Mouse (Mus musculus): ENCODE results near the gene Fgfr2.

The Fgfr2 gene

DNA sequence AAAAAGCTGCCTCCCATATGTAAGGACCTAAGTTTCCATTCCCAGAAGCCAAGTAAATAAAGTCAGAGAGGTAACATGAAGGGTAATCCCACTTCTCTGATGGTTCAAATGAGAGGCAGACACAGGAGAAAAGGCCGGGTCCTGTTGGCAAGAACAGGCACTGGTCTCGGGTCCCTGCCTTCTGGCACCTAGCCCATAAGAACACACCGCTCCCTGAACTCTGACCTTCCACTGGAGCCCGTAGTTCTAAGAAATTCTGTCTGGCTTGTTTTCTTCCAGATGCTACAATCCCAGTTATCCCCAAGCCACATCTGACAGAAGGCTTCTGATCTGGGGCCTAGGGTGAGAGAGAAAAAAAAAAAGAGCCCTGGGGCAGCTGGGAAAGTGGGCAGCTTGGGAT lies 34.7 kb downstream of the Fgfr2 start:
- no peak for DNase-seq (ENCODE audit: low read depth, low spot score)

DNA sequence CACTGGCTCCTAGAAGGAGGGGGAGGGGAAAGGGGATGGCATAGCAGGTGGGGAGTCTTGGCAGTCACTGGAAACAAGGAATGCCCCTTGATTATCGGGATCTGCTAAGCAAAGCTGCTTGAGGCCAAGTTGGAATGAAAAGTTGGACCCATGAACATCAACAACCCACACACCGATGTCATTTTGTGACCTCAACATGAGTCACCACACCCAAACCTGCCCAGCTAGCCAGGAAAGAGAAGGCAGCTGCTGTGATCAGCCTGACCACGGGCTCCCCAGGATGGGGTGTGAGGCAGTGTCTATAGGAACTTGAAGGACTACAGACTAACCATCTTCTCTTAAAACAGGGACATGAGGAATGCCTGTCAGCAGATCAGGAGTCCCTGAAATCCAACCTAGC lies 37.7 kb downstream of the Fgfr2 start:
- DNase-seq (ENCODE audit: low read depth, low spot score) = no peak

DNA sequence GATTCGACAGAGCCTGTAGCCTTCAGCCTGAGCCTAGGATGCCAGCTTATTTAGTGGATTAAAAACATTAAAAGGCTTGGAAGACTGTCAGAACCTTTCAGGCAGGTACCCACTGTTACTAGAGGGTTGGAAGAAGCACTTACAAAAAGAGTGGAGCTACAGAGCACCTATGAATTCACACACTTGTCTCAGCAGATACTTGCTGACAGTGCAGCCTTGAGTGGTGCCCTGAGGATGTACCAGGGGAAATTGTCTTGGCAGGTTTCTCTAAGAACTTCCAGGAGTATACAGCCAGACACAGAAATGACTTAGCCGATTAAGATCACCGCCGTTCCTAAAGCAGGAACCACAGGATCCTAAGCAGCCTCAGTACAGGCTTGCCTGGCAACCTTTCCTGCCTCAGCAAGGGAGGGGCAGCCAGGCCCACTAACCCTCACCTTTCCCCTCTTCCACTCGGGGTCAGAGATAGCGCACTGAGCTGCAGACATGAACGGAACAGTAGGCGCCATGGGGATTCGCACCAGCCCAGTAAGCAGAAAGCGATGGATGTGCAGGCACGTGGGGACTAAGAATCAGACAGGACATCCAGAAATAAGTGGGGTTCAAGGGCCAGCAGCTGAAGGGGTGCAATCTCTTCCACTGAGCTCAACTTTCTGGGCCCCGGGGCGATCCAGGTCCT lies 39.1 kb downstream of the Fgfr2 start:
- no peak for DNase-seq (ENCODE audit: low read depth, low spot score)

DNA sequence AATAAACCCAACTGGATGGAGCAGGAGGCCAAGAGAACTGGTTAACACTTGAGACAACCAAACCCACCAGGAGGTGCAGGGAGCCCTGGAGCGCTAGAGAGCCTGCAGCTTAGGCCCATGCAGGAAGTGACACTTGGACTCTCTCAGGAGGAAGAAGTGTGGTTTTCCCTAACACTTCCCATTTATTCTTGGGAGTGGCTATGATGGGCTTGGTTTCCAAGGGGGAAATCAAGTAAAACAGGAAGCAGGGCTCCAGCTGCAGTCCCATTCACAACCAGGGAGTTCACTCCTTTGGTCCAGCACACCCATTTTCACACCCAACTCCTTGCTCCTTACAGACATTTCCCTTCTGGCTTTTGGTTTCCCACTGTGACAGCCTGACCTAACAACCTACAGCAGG lies 44.2 kb downstream of the Fgfr2 start:
- DNase-seq (ENCODE audit: low read depth, low spot score) = no peak

DNA sequence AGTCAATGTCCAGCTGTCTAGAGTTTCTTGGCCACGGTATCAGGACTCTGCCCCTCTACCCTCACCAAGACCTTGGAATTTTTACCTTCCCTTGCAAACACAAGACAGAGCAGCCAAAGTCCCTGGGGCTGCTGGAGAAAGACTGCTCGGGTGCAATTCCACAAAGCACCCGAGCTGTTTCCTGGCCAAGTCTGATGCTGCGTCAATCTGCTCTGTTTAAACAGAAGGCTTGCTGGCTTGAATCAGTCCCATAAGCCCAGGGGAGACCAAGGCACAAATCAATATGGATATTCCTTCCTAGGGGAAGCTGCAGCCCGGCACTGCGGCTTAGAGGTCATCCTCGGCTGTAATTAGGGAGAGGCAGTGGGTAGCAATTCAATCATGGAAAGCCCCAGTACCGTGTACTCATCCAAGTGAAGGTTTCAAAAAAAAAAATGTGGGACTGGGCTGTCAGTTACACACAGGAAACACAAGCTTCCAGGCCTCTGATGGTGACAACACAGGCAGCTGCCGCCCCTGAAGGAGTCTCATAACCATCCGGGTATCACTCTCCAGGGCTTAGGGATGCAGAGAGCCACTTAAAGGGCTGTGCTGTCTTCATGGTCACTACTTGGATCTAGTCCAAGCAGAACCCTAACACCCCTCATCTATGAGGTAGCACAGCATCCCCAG lies 48.6 kb downstream of the Fgfr2 start:
- DNase-seq (ENCODE audit: low read depth, low spot score) = no peak

DNA sequence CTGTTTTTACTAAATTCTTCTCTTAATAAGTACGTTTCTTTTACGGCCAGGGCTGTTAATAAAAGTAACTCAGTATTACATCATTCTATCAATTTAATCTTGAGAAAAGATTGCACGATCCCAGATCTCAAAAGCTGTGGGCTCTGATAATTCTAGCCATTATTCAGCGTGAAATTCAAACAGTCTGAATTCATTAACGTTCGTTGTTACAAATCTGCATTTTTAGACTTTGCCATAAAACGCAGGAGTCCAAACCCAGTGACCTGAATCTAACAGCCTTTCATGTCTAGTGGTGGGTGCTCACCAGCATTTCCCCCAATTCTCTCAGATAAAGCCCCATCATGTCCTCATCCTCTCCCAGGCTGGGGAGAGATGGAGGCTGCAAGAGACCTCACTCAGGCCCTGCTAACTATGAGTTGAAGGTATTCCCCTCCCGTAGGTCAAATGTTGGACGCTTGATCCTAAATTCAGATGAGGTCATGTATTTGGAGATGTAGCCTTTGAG lies 50.0 kb downstream of the Fgfr2 start:
- no peak for DNase-seq (ENCODE audit: low read depth, low spot score)

DNA sequence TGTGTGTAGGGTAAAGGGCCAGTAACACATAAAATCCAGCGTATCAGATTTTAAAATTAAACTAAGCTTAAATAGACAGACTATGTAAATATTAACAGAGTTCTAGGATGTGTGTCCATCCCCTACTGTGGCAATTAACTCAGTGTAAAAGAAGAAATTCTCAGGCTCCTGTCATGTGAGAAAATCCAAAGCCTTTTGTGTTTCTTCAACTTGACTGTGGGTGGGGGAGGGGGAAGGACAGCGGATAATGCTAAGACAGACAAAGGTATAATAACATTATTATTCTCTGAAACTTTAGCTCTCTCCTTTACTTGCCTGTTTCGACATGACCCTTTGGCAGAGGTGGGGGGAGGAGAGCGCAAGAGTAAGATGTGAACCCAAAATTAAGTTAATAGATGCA lies 50.6 kb downstream of the Fgfr2 start:
- no peak for DNase-seq (ENCODE audit: low read depth, low spot score)

DNA sequence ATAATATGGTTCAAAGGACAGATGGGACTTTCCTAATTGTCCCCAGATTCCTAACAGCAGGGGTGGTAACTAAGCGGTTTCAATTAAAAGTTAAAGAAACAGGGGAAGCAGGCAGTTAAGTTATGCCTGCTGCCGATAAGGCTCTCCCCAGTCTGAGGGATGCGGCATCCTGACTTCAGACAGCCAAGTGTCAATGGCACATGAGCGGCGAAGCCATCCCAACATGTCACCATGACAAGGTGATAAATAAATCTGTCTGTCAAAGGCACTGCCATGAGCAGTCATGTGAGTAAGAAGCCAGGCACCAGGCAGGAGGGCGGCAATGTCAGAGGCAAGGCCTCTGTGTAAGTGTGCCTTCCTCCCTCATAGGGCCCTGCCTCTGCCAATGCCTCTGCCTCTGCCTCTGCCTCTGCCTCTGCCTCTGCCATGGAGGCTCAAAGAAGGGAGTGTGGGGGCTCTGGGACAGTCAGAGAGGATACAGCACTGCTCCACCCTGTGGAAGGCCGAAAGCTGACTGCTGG lies 55.8 kb downstream of the Fgfr2 start:
- no peak for DNase-seq (ENCODE audit: low read depth, low spot score)

DNA sequence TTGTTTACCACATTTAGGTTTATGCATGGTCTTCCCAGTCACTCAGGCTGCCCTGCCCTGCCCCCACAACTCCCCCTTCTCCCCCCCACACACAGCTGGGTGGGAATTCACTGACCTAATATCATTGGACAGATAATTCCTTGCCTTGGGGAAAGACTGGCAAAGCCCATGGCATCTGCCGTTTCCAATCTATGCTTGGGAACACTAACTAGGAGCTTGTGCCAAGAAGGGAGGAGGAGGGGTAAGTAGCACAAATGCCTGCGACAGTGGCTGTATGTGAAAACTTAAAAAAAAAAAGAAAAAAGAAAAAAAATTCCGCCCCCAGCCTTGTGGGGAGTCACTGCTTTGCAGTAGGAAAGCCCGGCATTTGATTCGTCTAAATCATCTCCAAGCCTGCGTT lies 56.4 kb downstream of the Fgfr2 start:
- DNase-seq (ENCODE audit: low read depth, low spot score) = peak; percentile 52

DNA sequence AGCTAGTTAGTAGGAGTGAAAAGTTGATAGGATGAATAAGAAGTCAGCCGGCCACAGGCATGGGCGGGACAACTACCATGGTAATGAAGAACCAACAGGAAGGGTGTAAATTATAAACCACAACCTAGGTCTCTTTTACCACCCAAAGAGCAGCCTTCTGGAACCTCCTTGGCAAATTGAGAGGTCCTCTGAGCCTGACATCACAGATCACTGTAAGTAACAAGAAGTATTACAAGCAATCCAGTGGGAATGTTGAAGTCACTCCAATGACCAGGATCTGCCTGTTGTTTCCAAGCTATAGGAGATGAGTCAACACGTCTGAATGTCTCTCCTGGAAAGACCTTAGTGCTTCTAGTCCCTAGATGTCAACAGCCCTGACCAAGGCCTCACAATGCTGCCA lies 61.1 kb downstream of the Fgfr2 start:
- no peak for DNase-seq (ENCODE audit: low read depth, low spot score)

DNA sequence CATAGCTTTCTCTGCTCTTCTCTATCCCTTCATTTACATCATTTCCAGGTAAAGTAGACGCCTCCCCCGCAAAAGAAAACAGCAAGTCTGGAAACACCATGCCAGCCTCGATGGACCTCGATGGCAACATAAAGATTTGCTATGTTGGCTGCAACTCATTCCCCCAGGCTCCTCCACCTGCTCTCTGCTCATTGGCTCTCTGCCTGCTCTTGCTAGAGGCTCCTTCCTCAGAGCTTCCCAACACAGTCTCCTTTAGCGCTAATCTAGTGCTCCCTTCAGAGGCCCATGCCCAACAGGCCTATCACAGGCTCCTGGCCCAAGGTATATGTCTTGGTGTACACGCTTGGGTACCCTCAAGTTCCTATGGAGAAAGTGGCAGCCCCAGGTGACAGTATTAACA lies 63.0 kb downstream of the Fgfr2 start:
- DNase-seq (ENCODE audit: low read depth, low spot score) = no peak

DNA sequence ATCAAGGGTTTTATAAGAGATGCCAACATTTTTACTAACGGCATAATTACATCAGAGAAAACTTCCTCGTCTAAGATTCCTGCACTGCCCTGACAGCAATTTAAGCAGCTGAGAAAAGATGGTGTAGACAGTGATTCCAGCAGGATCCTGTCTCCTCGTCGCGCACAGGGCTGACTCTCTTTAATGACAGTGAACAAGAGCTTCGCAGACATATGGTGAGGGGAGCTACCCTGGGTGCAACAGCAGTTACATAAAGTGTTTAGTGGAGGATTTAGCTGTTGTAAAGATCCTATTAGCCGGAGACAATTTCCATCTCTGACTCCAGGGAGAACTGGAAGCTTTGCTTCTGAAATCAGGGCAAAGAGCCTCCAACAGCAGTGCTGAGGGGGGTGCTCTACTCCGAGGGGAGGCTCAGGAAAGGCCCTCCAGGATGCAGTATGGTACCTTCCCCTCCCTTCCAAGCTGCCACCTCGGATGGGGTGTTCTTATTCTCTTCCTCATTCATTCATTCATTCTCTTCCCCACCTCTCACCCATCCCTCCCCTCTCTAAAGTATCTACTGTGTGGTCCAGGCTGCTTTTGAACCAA lies 63.5 kb downstream of the Fgfr2 start:
- DNase-seq (ENCODE audit: low read depth, low spot score) = no peak

DNA sequence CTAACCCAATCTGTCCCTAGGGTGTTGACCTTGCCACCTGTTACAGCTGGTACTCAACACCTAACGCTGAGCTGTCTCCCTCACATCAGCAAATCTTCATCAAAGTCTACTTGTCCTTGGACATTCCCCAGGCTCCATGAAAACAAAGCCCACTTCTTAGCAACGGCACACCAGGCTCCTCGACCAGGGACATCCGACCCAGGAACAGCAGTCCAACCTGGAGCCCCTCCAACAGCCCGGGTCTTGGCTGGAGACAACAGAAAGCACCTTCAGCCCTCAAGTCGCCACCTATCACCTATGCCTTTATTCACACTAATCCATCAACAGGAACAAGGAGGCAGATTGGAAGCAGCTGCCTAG lies 64.0 kb downstream of the Fgfr2 start:
- DNase-seq (ENCODE audit: low read depth, low spot score) = no peak

DNA sequence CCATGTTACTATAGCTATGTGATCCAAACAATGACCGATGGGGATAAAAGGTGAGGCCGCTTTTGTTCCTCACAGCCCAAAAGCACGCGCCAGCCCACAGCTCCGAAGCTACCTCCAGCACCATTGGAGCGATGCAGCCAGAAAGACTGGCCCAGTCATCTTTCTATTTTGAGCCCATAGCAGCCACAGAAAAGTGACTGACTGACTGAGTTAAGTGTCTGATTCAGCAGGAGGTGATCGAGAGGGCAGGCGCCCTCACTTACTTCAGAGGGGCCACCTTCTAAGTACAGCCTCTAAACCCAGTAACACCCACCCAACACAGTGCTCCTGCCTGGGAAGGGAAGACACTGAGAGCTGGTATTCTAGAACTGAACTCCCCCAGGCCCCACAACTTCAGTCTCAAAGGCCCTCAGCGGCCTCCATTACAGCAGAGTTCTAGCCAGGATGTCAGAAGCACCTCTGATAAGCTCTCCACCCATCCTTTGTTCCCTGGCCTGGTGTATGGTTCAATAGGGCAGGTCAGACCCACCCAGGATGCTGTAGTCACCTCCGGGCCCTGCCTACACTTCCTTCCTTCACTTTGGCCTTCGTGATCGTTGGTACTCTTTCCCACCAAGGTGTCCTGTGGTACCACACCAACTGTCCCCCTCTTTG lies 64.5 kb downstream of the Fgfr2 start:
- DNase-seq (ENCODE audit: low read depth, low spot score) = no peak

DNA sequence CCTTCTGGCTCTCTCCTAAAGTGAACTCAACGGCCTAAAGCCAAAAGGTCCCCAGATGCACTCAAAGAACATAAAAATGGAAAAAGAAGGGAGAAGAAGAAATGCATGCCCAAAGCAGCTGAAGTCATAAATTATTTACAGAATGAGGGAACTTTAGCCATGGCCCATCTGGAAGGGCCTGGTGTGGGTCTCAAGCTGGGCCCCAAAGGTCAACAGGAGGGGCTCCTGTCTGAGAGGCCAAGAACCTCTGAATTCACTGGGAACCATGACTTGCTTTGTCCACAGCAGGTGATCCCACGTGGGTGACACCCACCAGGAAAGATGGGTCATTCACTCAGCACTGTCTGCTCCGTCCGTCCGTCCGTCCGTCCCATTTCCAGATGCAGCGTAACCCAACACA lies 66.2 kb downstream of the Fgfr2 start:
- DNase-seq (ENCODE audit: low read depth, low spot score) = no peak

DNA sequence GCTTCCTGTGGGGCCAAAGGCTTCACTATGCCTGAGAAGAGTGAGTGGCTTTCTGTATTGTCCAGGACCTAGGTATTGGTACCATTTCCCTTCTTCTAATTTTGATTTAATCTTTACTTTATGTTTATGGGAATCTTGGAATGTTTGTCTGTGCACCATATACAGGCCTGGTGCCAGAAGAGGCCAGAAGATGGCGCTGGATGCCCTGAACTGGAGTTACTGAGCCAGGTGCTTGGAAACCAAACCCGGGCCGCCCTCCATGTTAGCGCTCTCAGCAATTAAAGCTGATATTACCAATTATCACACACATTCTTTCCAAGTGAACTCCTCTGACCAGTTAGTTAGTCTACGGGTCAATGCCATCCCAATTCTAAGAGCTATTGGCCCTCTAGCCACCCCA lies 68.7 kb downstream of the Fgfr2 start:
- no peak for DNase-seq (ENCODE audit: low read depth, low spot score)

DNA sequence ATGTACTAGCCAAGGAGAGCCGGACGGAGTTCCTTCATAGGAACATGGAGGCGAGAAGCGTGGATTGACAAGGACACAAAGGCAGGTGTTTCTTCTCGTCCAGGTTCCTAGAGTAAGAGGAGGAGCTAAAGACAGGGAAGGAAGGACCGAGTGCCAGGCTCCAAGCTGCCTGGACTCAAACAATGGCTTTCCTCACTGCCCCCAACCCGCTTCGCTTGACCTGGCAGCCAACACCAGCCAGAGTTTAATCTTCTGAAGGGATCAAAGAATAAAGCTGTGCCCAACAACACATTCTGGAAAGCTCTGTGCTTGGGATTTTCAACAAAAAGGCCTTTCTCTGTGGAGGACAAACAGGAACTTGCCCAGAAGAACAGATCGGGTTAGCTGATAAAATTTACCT lies 69.4 kb downstream of the Fgfr2 start:
- DNase-seq (ENCODE audit: low read depth, low spot score) = no peak

DNA sequence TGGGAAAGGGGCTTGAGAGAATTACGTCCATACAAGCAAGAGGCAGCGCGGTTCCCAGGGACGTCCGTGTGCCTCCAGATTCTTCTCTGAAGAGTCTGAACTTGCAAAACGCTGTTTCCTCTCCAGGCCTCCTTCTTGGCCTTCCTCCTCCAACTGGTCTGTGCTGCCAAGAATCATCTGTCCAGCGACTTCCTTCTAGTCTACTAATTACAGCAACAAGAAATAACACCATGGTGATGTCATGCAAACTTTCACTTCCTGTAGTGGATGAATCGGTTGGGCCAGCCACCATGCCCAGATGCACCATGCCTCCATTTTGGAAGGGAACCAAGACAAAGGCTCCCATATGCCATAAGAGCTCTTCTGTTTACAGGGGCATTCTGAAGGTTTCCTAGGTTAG lies 70.3 kb downstream of the Fgfr2 start:
- DNase-seq (ENCODE audit: low read depth, low spot score) = no peak

DNA sequence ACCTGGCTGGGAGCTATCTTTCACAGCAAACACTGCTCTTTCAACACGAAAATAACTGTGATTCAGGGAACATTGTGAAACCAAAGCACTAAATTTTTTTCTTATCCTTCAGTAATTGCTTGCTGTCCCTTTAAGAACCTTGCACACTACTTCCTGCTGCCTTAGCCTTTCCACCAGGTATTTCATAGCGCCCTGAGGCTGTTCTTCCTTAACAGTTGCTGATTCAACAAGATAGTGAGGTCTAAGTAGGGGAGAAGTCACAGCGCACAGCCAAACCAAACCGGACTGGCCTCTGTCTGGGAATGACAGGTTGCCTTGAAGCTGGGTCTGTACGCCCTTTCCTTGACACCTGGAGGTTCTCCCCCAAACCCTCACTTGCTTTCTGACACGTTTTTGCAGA lies 72.5 kb downstream of the Fgfr2 start:
- DNase-seq (ENCODE audit: low read depth, low spot score) = no peak

DNA sequence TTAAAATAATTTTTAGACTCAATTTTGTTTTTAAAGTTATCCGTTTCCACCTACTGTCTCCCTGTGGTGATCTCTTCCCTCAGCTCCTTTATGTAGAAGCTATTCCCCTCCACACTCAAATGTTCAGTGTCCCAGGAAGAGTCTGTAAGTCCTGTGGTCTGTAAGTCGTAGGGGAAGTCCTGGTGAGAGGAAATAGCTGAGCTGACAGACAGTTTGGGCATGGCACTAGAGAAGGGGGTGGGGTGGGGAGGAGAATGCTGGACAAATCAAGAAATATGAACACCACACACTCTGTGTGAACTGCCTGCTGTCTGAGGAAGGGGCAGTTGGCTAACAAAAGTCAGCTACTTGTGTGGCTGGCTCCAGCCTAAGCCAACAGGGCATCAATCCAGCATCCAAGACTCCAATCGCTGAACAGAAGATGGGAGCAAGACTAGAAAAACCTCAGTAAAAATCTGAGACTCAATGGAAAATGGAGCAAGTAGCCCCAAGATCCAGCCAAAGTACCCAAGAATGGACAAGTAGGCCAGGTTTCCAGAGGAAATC lies 75.0 kb downstream of the Fgfr2 start:
- no peak for DNase-seq (ENCODE audit: low read depth, low spot score)

DNA sequence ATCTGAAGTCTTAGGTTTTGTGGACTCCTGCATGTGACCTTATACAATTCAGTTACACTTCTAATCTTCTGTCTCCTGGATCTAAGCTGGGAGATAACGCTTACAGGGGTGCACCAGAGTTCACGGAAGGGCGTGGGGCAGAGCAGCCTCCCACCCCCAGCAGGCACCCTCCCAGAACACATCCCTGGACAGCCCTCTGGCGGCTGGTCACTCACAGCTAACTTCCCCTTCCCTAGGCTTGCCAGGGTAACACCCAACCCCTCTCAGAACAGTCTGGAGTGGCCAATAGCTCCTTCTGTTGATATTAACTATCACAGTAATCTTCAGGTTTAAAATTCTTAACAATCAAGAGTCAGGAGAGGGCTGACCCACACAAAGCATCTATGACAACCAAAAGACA lies 75.9 kb downstream of the Fgfr2 start:
- no peak for DNase-seq (ENCODE audit: low read depth, low spot score)

DNA sequence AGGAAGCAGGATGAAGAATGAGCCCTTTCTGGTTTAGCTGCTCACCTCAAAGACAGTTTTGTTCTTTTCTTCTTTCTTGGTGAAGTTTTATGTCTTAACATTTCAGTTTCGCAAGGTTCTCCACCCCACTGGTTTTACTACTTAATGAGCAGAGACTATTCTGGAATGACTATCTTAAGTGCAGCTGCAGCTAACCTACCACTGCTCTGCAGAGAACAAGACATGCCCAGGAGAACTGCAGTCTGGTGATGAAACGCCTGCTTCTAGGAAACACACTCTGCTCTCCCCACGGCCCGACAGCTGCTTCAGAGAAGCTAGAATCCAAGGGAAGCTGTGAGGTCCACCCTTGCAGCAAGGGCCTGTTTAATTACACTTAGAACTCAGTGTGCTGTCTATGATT lies 78.4 kb downstream of the Fgfr2 start:
- no peak for DNase-seq (ENCODE audit: low read depth, low spot score)
